Mouse (Mus musculus): ENCODE results near the gene Gm19410. TPM values are rescaled to one million over a fixed set of nuclear protein-coding genes. Genes with fewer than 3 reads are reported as not detected.

Gm19410 gene
- 0.02 TPM in 1 of 2 replicates, not detected in the other for polyA plus RNA-seq (2015; fragmentation: Nextera tagmentation; extraction: Ambion mirVana)

DNA sequence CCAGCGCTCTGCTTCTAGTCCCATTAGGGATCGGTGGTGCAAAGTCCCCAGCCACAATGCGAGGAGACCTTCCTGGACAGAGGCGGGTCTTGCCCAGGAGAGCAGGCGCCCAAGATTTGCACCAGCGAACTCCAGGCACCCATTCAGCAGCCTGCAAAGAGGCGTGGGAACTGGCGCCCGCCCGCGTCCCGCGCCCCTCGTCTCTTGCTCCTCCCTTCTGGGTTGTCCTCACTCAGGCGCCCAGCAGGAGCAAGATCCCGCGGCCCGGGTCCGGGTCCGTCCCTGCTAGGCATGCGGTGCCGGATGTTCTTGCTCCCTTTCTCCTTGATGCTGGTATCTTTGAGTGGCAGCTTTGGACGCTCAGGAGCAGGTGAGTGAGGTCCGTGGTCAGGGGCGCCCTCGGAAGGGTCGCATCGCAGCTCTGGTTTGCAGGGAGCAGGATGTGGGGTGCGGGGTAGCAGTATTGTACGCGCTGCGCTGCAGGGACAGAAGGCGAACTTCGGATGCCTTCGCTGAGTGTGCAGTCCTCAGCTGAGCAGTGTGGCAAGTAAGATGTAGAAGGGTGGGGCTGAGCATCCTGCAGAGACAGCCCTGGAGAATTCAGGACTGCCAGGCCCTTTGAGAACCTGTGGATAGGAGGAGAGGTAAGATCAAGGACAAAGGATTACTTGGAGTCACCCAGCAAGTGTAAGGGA lies at the start of gene Gm19410:
Gene Gm19410, plus strand, starts transcription at position 292 of the 695 bp plus-strand sequence.
- no peak for ATAC-seq
- peaks cover 36% of the 10 kb centered on the region for H3K27me3 ChIP-seq (ENCODE audit: insufficient read depth, low read length)
- WGBS (ENCODE audit: insufficient replicate concordance): 1% methylated on average over 35 of the region's 35 CpGs
- H3K9ac ChIP-seq (replicated peaks): no peak within 1 kb of the TSS
- H3K9me3 ChIP-seq (ENCODE audit: low read length): no peaks in the 10 kb centered on the region
- H3K36me3 ChIP-seq (replicated peaks; ENCODE audit: insufficient read depth, low read length): no peaks in the 10 kb centered on the region
- no peak within 1 kb of the TSS for H3K27ac ChIP-seq (ENCODE audit: low read depth)
- TF ChIP-seq EP300 (IDR thresholded peaks at IDR 0.05; ENCODE audit: low read depth) (no peak), CTCF (IDR thresholded peaks at IDR 0.05; ENCODE audit: low read depth) (no peak)
- H3K4me3 ChIP-seq (ENCODE audit: low read depth, low read length): peak within 1 kb of the TSS; percentile 17
- H3K4me1 ChIP-seq (ENCODE audit: insufficient read depth): peaks cover 3% of the 10 kb centered on the region; the same call in 1 of the 2 replicates
- peak within 1 kb of the TSS; percentile 48 for H3K4me2 ChIP-seq (ENCODE audit: low read depth, low read length)
- peak; percentile 18 for DNase-seq

- WGBS (ENCODE audit: insufficient replicate concordance): 51% methylated on average over 3 of the region's 3 CpGs
Observed at GRCm38 (mm10) chr8:35730776-35731175, 34.8 kb upstream of the Gm19410 start.

GRCm38 (mm10) chr8:35735438-35735837 lies 30.2 kb upstream of the Gm19410 start:
- ATAC-seq (no peak), DNase-seq (no peak)
- no peak overlapping the region for H3K4me2 ChIP-seq (ENCODE audit: low read depth, low read length)
- H3K27me3 ChIP-seq (ENCODE audit: insufficient read depth, low read length): no peaks in the 10 kb centered on the region
- no peak overlapping the region for H3K4me3 ChIP-seq (ENCODE audit: low read depth, low read length)
- H3K9me3 ChIP-seq (ENCODE audit: low read length): no peaks in the 10 kb centered on the region
- H3K27ac ChIP-seq (ENCODE audit: low read depth): no peak overlapping the region
- TF ChIP-seq CTCF (IDR thresholded peaks at IDR 0.05; ENCODE audit: low read depth): peak; percentile 34; the same call in 1 of the 2 replicates
- no peak for TF ChIP-seq EP300 (IDR thresholded peaks at IDR 0.05; ENCODE audit: low read depth)
- H3K4me1 ChIP-seq (ENCODE audit: insufficient read depth): no peaks in the 10 kb centered on the region
- H3K9ac ChIP-seq (replicated peaks): no peak overlapping the region
- no peaks in the 10 kb centered on the region for H3K36me3 ChIP-seq (replicated peaks; ENCODE audit: insufficient read depth, low read length)
- 64% methylated on average over 3 of the region's 3 CpGs for WGBS (ENCODE audit: insufficient replicate concordance)

More at GRCm38 (mm10) chr8:35730776-35731175, 34.8 kb upstream of the Gm19410 start:
- H3K4me3 ChIP-seq (ENCODE audit: low read depth, low read length): no peak overlapping the region
- ATAC-seq (no peak), DNase-seq (no peak)
- TF ChIP-seq CTCF (IDR thresholded peaks at IDR 0.05; ENCODE audit: low read depth) (no peak), EP300 (IDR thresholded peaks at IDR 0.05; ENCODE audit: low read depth) (no peak)
- H3K36me3 ChIP-seq (replicated peaks; ENCODE audit: insufficient read depth, low read length): no peaks in the 10 kb centered on the region
- no peaks in the 10 kb centered on the region for H3K4me1 ChIP-seq (ENCODE audit: insufficient read depth)
- H3K27ac ChIP-seq (ENCODE audit: low read depth): no peak overlapping the region
- no peaks in the 10 kb centered on the region for H3K27me3 ChIP-seq (ENCODE audit: insufficient read depth, low read length)
- no peak overlapping the region for H3K4me2 ChIP-seq (ENCODE audit: low read depth, low read length)
- H3K9ac ChIP-seq (replicated peaks): no peak overlapping the region
- H3K9me3 ChIP-seq (ENCODE audit: low read length): no peaks in the 10 kb centered on the region

DNA sequence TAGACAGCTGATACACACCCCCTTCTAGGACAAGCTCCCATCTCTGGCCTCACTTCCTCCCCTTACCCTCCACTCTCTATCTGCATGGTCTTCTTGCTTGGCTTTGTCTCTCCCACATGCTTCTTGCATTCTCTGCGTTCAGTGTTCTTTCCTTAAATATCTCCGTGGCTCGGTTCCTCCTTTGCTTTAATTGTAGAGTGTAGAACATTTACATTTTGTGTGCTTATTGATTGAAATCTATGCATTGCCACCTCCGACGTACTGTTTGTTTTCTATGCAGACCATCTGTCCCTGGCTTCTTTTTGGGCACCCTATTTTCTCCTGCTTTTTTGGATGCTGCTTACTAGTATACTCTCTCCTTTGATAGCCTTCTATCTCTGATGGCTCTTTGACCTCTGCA lies 9.4 kb upstream of the Gm19410 start:
- no peak for ATAC-seq
- no peaks in the 10 kb centered on the region for H3K9me3 ChIP-seq (ENCODE audit: low read length)
- no peak for TF ChIP-seq CTCF (IDR thresholded peaks at IDR 0.05; ENCODE audit: low read depth)
- TF ChIP-seq EP300 (IDR thresholded peaks at IDR 0.05; ENCODE audit: low read depth): no peak
- H3K27ac ChIP-seq (ENCODE audit: low read depth): no peak overlapping the region
- no peak overlapping the region for H3K4me3 ChIP-seq (ENCODE audit: low read depth, low read length)
- no peak overlapping the region for H3K4me2 ChIP-seq (ENCODE audit: low read depth, low read length)
- no peaks in the 10 kb centered on the region for H3K27me3 ChIP-seq (ENCODE audit: insufficient read depth, low read length)
- 78% methylated on average over 5 of the region's 5 CpGs for WGBS (ENCODE audit: insufficient replicate concordance)
- no peak for DNase-seq
- no peaks in the 10 kb centered on the region for H3K36me3 ChIP-seq (replicated peaks; ENCODE audit: insufficient read depth, low read length)
- no peak overlapping the region for H3K9ac ChIP-seq (replicated peaks)
- H3K4me1 ChIP-seq (ENCODE audit: insufficient read depth): no peaks in the 10 kb centered on the region

GRCm38 (mm10) chr8:35765020-35765419 lies 570 bp upstream of the Gm19410 start:
- ATAC-seq (no peak), DNase-seq (no peak)
- 8% methylated on average over 9 of the region's 9 CpGs for WGBS (ENCODE audit: insufficient replicate concordance)
- H3K4me2 ChIP-seq (ENCODE audit: low read depth, low read length): peak overlapping the region; percentile 48
- peak overlapping the region; percentile 17; the same call in 1 of the 2 replicates for H3K4me3 ChIP-seq (ENCODE audit: low read depth, low read length)
- TF ChIP-seq EP300 (IDR thresholded peaks at IDR 0.05; ENCODE audit: low read depth): no peak
- TF ChIP-seq CTCF (IDR thresholded peaks at IDR 0.05; ENCODE audit: low read depth): no peak
- no peaks in the 10 kb centered on the region for H3K9me3 ChIP-seq (ENCODE audit: low read length)
- no peak overlapping the region for H3K9ac ChIP-seq (replicated peaks)
- H3K36me3 ChIP-seq (replicated peaks; ENCODE audit: insufficient read depth, low read length): no peaks in the 10 kb centered on the region
- H3K4me1 ChIP-seq (ENCODE audit: insufficient read depth): peaks cover 3% of the 10 kb centered on the region; the same call in 1 of the 2 replicates
- no peak overlapping the region for H3K27ac ChIP-seq (ENCODE audit: low read depth)
- H3K27me3 ChIP-seq (ENCODE audit: insufficient read depth, low read length): peaks cover 36% of the 10 kb centered on the region

GRCm38 (mm10) chr8:35773508-35773907 lies 7.9 kb downstream of the Gm19410 start:
- no peaks in the 10 kb centered on the region for H3K9me3 ChIP-seq (ENCODE audit: low read length)
- no peaks in the 10 kb centered on the region for H3K27me3 ChIP-seq (ENCODE audit: insufficient read depth, low read length)
- 61% methylated on average over 7 of the region's 7 CpGs for WGBS (ENCODE audit: insufficient replicate concordance)
- DNase-seq (no peak), ATAC-seq (no peak)
- no peak overlapping the region for H3K4me2 ChIP-seq (ENCODE audit: low read depth, low read length)
- no peak overlapping the region for H3K4me3 ChIP-seq (ENCODE audit: low read depth, low read length)
- H3K27ac ChIP-seq (ENCODE audit: low read depth): no peak overlapping the region
- no peaks in the 10 kb centered on the region for H3K36me3 ChIP-seq (replicated peaks; ENCODE audit: insufficient read depth, low read length)
- no peaks in the 10 kb centered on the region for H3K4me1 ChIP-seq (ENCODE audit: insufficient read depth)
- TF ChIP-seq CTCF (IDR thresholded peaks at IDR 0.05; ENCODE audit: low read depth) (no peak), EP300 (IDR thresholded peaks at IDR 0.05; ENCODE audit: low read depth) (no peak)
- no peak overlapping the region for H3K9ac ChIP-seq (replicated peaks)

Small RNA genes lying within 50 kb of the gene (microRNA-seq; reads per million reads assigned to microRNA genes)
- gene Gm44474: not detected
